Mouse (Mus musculus) thymus, postnatal 36 days (tissue): Measurements from ENCODE around the gene Igll1.

Experiments used
- DNase-seq, 2 experiments: peaks; one replicate each; pipeline ENCODE4 v3.0.0; 2022; ENCODE audit warnings: mixed read lengths in 2 of 2

Igll1 gene

GRCm38 (mm10) chr16:16852411-16852810, 11.4 kb downstream of the Igll1 start:
- no peak for DNase-seq

- DNase-seq = no peak
These were observed 14.6 kb downstream of the Igll1 start for GRCm38 (mm10) chr16:16849196-16849595.

- DNase-seq = no peak
These were observed 34.1 kb downstream of the Igll1 start for GRCm38 (mm10) chr16:16829671-16830070.

GRCm38 (mm10) chr16:16828757-16829615, 34.8 kb downstream of the Igll1 start, which contains the start of gene Spag6l:
TSS of gene Spag6l (minus strand) at chr16:16829456.
- peak; percentile 72 to 83 for DNase-seq

GRCm38 (mm10) chr16:16826223-16826622, 37.6 kb downstream of the Igll1 start:
- no peak for DNase-seq

- DNase-seq = no peak
These were observed 38.3 kb downstream of the Igll1 start for GRCm38 (mm10) chr16:16825476-16825875.
